Mouse (Mus musculus): Measurements from ENCODE around the gene Sp2.

Sp2 gene

GRCm38 (mm10) chr11:96912682-96913081 is 70.1 kb downstream of the Sp2 start:
- in situ Hi-C loops (cut with MboI, MseI): loop anchor here (5.0 kb wide), 1 partner anchor 45 kb away; no protein-coding TSS in a partner anchor

- in situ Hi-C loops (cut with MboI, MseI): loop anchor here (5.0 kb wide), 1 partner anchor 43 kb away; no protein-coding TSS in a partner anchor
Measured at GRCm38 (mm10) chr11:96910003-96910402, 72.8 kb downstream of the Sp2 start.

DNA sequence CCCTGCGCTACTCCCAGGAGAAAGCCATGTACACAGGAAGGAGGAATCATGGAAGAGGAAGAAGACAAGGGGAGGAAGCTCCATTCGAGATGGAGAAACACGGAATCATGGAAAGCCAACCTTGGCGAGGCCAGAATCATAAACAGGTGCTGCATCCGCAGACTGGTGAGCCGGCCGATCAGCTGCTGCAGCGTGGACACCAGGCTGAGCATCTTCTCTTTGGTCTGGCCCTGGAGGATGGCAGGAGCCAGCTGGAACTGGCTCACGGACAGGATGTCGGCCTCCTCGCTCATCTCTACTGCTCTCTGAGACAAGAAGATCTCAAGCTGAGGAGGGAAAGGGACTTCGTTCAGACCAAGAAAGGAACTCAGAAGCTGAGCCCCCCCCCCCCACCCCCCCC is 74.2 kb downstream of the Sp2 start:
- in situ Hi-C loops (cut with MboI, MseI): no loop called here

DNA sequence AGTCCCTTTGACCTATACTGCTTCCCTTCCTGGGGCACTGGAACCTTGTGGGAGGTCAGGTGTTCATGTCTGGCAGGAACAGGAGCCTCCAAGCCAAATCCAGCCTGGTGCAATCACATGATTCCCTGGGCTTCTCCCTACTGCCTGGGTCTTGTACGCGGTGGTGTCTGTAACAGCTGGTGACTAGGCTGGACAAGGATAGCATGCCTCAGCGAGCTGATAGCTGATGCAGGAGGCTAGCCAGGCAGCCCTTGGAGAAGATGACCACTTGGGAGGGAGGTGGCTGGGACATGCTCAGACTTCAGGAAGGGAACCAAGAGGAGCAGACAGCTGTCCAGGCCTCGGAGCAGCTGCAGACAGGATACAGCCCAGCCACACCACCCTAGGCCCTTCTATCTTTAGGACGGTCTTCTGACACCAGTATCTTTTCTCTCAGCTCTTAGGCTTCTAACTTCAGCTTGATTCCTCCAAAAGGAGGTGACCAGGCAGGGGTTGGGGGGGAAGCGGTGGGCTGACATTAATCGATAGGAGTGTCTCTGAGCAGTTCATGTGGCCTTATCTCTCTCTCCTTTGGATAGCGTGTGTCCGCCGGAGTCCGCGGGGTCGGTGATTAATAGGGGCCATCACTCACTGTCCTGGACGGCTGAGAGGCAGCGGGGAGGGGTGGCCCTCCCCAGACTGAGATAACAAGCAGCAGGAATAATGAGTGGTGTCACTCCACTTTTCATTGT is 76.2 kb downstream of the Sp2 start:
- in situ Hi-C loops (cut with MboI, MseI): no loop called here
